Comparison of ENCODE assay signal across 8 mouse cellular contexts in genomic region chr17:67354451-67355011, GRCm38 (mm10). TPM values are rescaled to one million over a fixed set of nuclear protein-coding genes. Genes with fewer than 3 reads are reported as not detected.
A peak's percentile ranks its signal among the peaks of the same experiment; 100 is the strongest.
DNase-seq lines count a peak whose midpoint lies in the region; ATAC-seq and TF ChIP-seq lines count a peak whose summit lies in the region.

Ptprm (minus strand) TSS chr17:67354457.

- H3K4me1 ChIP-seq in ES-Bruce4 (ENCODE audit: control insufficient read depth, insufficient read depth, low read length) = no peaks in the 10 kb centered on the region
- H3K4me1 ChIP-seq in forebrain, embryonic 15.5 days = peaks cover 20% of the 10 kb centered on the region
- peaks cover 12% of the 10 kb centered on the region for H3K4me1 ChIP-seq in heart, postnatal 0 days (ENCODE audit: control insufficient read depth, insufficient read depth)
- no peaks in the 10 kb centered on the region for H3K4me1 ChIP-seq in liver, embryonic 13.5 days (replicated peaks)
- H3K4me1 ChIP-seq in neural tube, embryonic 11.5 days (ENCODE audit: control insufficient read depth, insufficient read depth, low read length) = 0 out of 2 replicates have a peak, but pooled peaks cover 2% of the 10 kb centered on the region

- no peaks in the 10 kb centered on the region for H3K36me3 ChIP-seq in ES-Bruce4 (ENCODE audit: control insufficient read depth, insufficient read depth, low read length, poor library complexity, severe bottlenecking)
- H3K36me3 ChIP-seq in forebrain, embryonic 15.5 days = no peaks in the 10 kb centered on the region
- no peaks in the 10 kb centered on the region for H3K36me3 ChIP-seq in heart, postnatal 0 days (replicated peaks; ENCODE audit: control insufficient read depth, insufficient read depth, low read length)
- no peaks in the 10 kb centered on the region for H3K36me3 ChIP-seq in liver, embryonic 13.5 days
- no peaks in the 10 kb centered on the region for H3K36me3 ChIP-seq in neural tube, embryonic 11.5 days (ENCODE audit: control insufficient read depth, insufficient read depth, low read length)

- peaks cover 13% of the 10 kb centered on the region for H3K27me3 ChIP-seq in ES-Bruce4 (ENCODE audit: control insufficient read depth, insufficient read depth, low read length, poor library complexity, severe bottlenecking)
- H3K27me3 ChIP-seq in forebrain, embryonic 15.5 days = peaks cover 21% of the 10 kb centered on the region; the same call in 1 of the 2 replicates
- no peaks in the 10 kb centered on the region for H3K27me3 ChIP-seq in heart, postnatal 0 days (ENCODE audit: control insufficient read depth, insufficient read depth, low read length)
- peaks cover 58% of the 10 kb centered on the region for H3K27me3 ChIP-seq in liver, embryonic 13.5 days
- no peaks in the 10 kb centered on the region for H3K27me3 ChIP-seq in neural tube, embryonic 11.5 days (ENCODE audit: control insufficient read depth, insufficient read depth, low read length)

- peak; percentile 95 for ATAC-seq in forebrain, embryonic 15.5 days (replicated peaks)
- ATAC-seq in heart, postnatal 0 days (ENCODE audit: insufficient read depth, low read depth) = peak; percentile 92
- ATAC-seq in liver, embryonic 13.5 days (ENCODE audit: low read depth) = peak; percentile 82
- ATAC-seq in neural tube, embryonic 11.5 days (ENCODE audit: insufficient read depth, low FRiP score, low TSS enrichment) = peak; percentile 95

- H3K4me2 ChIP-seq in forebrain, embryonic 15.5 days (replicated peaks) = peak within 1 kb of the TSS; percentile 97
- peak within 1 kb of the TSS; percentile 76 for H3K4me2 ChIP-seq in heart, postnatal 0 days (ENCODE audit: low read depth, low read length)
- H3K4me2 ChIP-seq in liver, embryonic 13.5 days = peak within 1 kb of the TSS; percentile 68
- H3K4me2 ChIP-seq in neural tube, embryonic 11.5 days (ENCODE audit: low read depth) = peak within 1 kb of the TSS; percentile 95

- H3K4me3 ChIP-seq in ES-Bruce4 (ENCODE audit: low read depth, low read length) = peak within 1 kb of the TSS; percentile 77
- peak within 1 kb of the TSS; percentile 80 for H3K4me3 ChIP-seq in forebrain, embryonic 15.5 days
- peak within 1 kb of the TSS; percentile 88 for H3K4me3 ChIP-seq in heart, postnatal 0 days (ENCODE audit: low read depth, low read length)
- H3K4me3 ChIP-seq in liver, embryonic 13.5 days (replicated peaks) = peak within 1 kb of the TSS; percentile 55
- peak within 1 kb of the TSS; percentile 53 for H3K4me3 ChIP-seq in neural tube, embryonic 11.5 days (ENCODE audit: low read depth, low read length)

- H3K27ac ChIP-seq in ES-Bruce4 (ENCODE audit: insufficient read depth, low read length) = no peak within 1 kb of the TSS
- H3K27ac ChIP-seq in forebrain, embryonic 15.5 days (replicated peaks) = peak within 1 kb of the TSS; percentile 67
- H3K27ac ChIP-seq in heart, postnatal 0 days (ENCODE audit: low read depth) = peak within 1 kb of the TSS; percentile 84
- H3K27ac ChIP-seq in liver, embryonic 13.5 days = no peak within 1 kb of the TSS
- H3K27ac ChIP-seq in neural tube, embryonic 11.5 days (ENCODE audit: low read depth, low read length) = peak within 1 kb of the TSS; percentile 54; the same call in 1 of the 2 replicates

- TF ChIP-seq POLR2A in ES-Bruce4 (IDR thresholded peaks at IDR 0.05; ENCODE audit: insufficient read depth, low read length) = no peak

- H3K9me3 ChIP-seq in ES-Bruce4 (replicated peaks; ENCODE audit: control insufficient read depth, insufficient read depth, low read length, poor library complexity, severe bottlenecking) = no peaks in the 10 kb centered on the region
- H3K9me3 ChIP-seq in forebrain, embryonic 15.5 days = no peaks in the 10 kb centered on the region
- H3K9me3 ChIP-seq in heart, postnatal 0 days (replicated peaks; ENCODE audit: control insufficient read depth, low read length) = no peaks in the 10 kb centered on the region
- no peaks in the 10 kb centered on the region for H3K9me3 ChIP-seq in liver, embryonic 13.5 days (replicated peaks)
- H3K9me3 ChIP-seq in neural tube, embryonic 11.5 days (ENCODE audit: control insufficient read depth, low read length) = no peaks in the 10 kb centered on the region

- TF ChIP-seq EP300 in ES-Bruce4 (IDR thresholded peaks at IDR 0.05; ENCODE audit: insufficient read depth, low read depth, low read length) = no peak
- TF ChIP-seq EP300 in heart, postnatal 0 days (IDR thresholded peaks at IDR 0.05; ENCODE audit: low read depth) = no peak

- peak; percentile 28 for TF ChIP-seq CTCF in ES-Bruce4 (IDR thresholded peaks at IDR 0.05; ENCODE audit: low read depth, low read length)
- peak; percentile 22; the same call in 1 of the 2 replicates for TF ChIP-seq CTCF in heart, postnatal 0 days (IDR thresholded peaks at IDR 0.05; ENCODE audit: low read depth)

- peak within 1 kb of the TSS; percentile 81 for H3K9ac ChIP-seq in ES-Bruce4 (ENCODE audit: low read depth, poor library complexity, severe bottlenecking)
- H3K9ac ChIP-seq in forebrain, embryonic 15.5 days (replicated peaks) = peak within 1 kb of the TSS; percentile 66
- H3K9ac ChIP-seq in heart, postnatal 0 days (replicated peaks; ENCODE audit: low read depth, low read length) = peak within 1 kb of the TSS; percentile 86
- H3K9ac ChIP-seq in liver, embryonic 13.5 days = peak within 1 kb of the TSS; percentile 41
- H3K9ac ChIP-seq in neural tube, embryonic 11.5 days (ENCODE audit: low read length) = peak within 1 kb of the TSS; percentile 62

- peak; percentile 43 for DNase-seq in cerebellum, adult 11 months
- peak; percentile 75 for DNase-seq in heart, postnatal 0 days (ENCODE audit: low spot score)
- DNase-seq in kidney, postnatal 25 days = peak; percentile 80 to 93
- DNase-seq in liver, embryonic 13.5 days = peak; percentile 5
- DNase-seq in neural tube, embryonic 11.5 days (ENCODE audit: low spot score) = peak; percentile 92
- peak; percentile 66 for DNase-seq in testis, postnatal 14 days (ENCODE audit: low spot score)

- under 1% methylated on average over 69 of the region's 73 CpGs for WGBS in forebrain, embryonic 15.5 days
- WGBS in heart, postnatal 0 days = under 1% methylated on average over 44 of the region's 73 CpGs
- 1% methylated on average over 61 of the region's 73 CpGs for WGBS in liver, embryonic 13.5 days (ENCODE audit: insufficient replicate concordance)
- under 1% methylated on average over 69 of the region's 73 CpGs for WGBS in neural tube, embryonic 11.5 days

RNA-seq across cellular contexts. Expression of gene Ptprm, which starts in this region (rescaled TPM):
- polyA plus RNA-seq in ES-Bruce4 (2011; ENCODE audit: insufficient read depth, insufficient read length, low read depth, missing spikeins) = 10.2 and 10.8 TPM in 2 replicates
- polyA plus RNA-seq in forebrain, embryonic 15.5 days (2015; fragmentation: Nextera tagmentation; extraction: Ambion mirVana) = 10.7 and 11.0 TPM in 2 replicates
- total RNA-seq in heart, postnatal 0 days (2014; rRNA removed; ENCODE audit: low replicate concordance) = 46.1 and 48.0 TPM in 2 replicates
- 9.8 and 11.9 TPM in 2 replicates for polyA plus RNA-seq in heart, postnatal 0 days (2015; fragmentation: Nextera tagmentation; extraction: Ambion mirVana)
- 1.0 TPM in 2 replicates for polyA plus RNA-seq in liver, embryonic 13.5 days (2015; fragmentation: Nextera tagmentation; extraction: Ambion mirVana)
- polyA plus RNA-seq in neural tube, embryonic 11.5 days (2014; fragmentation: Nextera tagmentation; extraction: Ambion mirVana) = 12.7 and 13.7 TPM in 2 replicates

Comparison
In these comparisons a context has a peak if more than half of its experiments do, and no peak if none do; other contexts are left out.
1. H3K27ac ChIP-seq: peak in forebrain, embryonic 15.5 days (single experiment), heart, postnatal 0 days (single experiment) and neural tube, embryonic 11.5 days (single experiment); none in ES-Bruce4 (single experiment) and liver, embryonic 13.5 days (single experiment).
2. DNase-seq: peak in every context shown above with its lines; median percentile 92 in neural tube, embryonic 11.5 days; 86 in kidney, postnatal 25 days; 75 in heart, postnatal 0 days; 66 in testis, postnatal 14 days; 43 in cerebellum, adult 11 months; 5 in liver, embryonic 13.5 days.
3. Peak in every context shown above with its lines, with median percentiles within 50 percentile points of each other: H3K4me3 ChIP-seq, H3K9ac ChIP-seq, ATAC-seq and H3K4me2 ChIP-seq.